Mouse (Mus musculus): ENCODE results near the gene Rpl9-ps6. TPM values are rescaled to one million over a fixed set of nuclear protein-coding genes. Genes with fewer than 3 reads are reported as not detected.

Gene Rpl9-ps6
- total RNA-seq (2021), result 59.3 and 74.3 TPM in 2 replicates
- long read RNA-seq, experiment 1, transcript Rpl9-ps6-201 (1 exons, 714 nt), result major isoform, 35 of 35 reads
- long read RNA-seq, experiment 1, partial matches to known transcripts, result 0 of 35 reads
- long read RNA-seq, experiment 1, other reads (novel, unspliced or antisense), result 0 of 35 reads
- long read RNA-seq, experiment 2, transcript Rpl9-ps6-201 (1 exons, 714 nt), result major isoform, 38 of 38 reads
- long read RNA-seq, experiment 2, partial matches to known transcripts, result 0 of 38 reads
- long read RNA-seq, experiment 2, other reads (novel, unspliced or antisense), result 0 of 38 reads

DNA sequence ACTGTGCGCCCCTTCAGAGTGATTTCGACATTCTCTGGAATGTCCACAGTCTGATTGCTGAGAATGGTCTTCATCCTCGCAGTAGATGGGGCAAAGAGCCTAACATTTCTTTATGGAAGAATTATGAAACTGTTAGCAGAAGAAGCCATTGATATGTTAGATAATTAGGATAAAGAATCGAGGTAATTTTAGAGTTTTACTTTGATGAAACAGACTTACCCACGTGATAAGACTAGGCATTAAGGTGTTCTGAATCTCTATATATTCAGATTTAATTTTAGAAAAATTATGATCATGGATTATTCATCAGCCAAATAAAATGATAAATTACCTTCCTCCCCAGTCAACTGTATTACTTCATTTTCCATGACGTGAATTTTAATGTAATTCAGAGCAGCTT lies at the start of gene Rpl9-ps6:
Gene Rpl9-ps6, minus strand, starts transcription at position 101 of the 400 bp plus-strand sequence.
- DNase-seq, result no peak

GRCm38 (mm10) chr19:32512518-32512917 lies 46.1 kb upstream of the Rpl9-ps6 start:
- DNase-seq, result peak; percentile 24

DNA sequence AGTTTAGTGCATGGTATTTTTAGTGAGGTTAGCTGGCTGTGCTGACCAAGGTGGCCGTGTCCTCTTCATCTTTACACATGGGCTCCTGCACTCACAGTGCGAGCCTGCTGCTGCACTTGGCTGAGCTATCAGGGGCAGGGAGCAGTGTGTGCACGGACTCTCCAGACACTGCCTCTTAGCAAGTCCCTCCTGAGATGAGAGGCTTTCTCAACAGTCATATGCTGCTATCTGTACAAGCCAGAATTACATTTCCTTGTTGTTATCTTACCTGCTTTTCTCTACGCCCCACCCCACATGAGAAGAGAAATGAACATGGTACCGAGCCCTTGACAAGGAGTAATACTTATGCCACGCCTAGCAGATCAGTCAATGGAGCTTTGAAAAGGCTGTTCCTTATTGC lies 44.6 kb upstream of the Rpl9-ps6 start:
- no peak for DNase-seq

DNA sequence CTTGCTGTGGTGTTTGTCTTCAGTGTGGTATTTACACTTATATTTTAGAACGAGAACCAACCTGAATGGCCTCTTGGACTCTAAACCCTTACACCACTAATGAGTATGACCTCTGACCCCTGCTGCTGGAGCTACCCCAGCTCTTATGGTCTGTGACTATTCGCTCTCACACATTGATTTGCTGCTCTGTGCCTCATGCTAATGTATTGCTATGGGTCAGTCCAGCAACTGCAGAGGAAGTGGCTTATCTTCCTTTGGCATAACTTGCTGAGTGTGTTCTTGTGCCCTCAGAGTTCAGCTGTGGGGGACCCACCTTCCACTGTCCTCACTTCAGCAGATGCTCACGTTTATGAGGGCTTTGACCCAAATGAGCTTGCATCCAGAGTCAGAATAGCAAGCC lies 43.9 kb upstream of the Rpl9-ps6 start:
- no peak for DNase-seq

GRCm38 (mm10) chr19:32507526-32507925 lies 41.1 kb upstream of the Rpl9-ps6 start:
- peak; percentile 65 for DNase-seq

GRCm38 (mm10) chr19:32507100-32507499 lies 40.7 kb upstream of the Rpl9-ps6 start:
- no peak for DNase-seq

GRCm38 (mm10) chr19:32506514-32506913 lies 40.1 kb upstream of the Rpl9-ps6 start:
- peak; percentile 21 for DNase-seq

GRCm38 (mm10) chr19:32506081-32506480 lies 39.7 kb upstream of the Rpl9-ps6 start:
- DNase-seq, result no peak

GRCm38 (mm10) chr19:32501414-32501813 lies 35.0 kb upstream of the Rpl9-ps6 start:
- no peak for DNase-seq

- no peak for DNase-seq
Measured at GRCm38 (mm10) chr19:32498002-32498401, 31.6 kb upstream of the Rpl9-ps6 start.

DNA sequence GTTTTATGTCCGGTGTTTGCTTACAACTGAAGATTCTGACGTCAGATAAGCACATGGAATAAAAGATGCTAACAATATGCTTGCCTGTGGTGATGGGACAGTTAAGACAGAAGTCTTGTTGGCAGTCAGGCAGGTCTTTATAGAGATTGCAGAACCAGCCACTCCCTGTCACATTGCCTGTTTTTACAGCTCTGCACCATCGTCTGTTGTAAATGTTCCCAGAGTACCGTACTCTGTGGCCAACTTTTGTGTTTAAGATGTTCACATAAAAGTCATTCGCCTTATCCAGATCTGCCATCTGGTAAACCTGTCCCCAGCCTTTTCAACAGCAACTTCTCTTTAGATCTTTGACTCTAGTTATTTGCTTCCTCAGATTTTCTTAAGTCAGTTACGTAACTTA lies 31.0 kb upstream of the Rpl9-ps6 start:
- DNase-seq, result no peak

- no peak for DNase-seq
Measured at GRCm38 (mm10) chr19:32495034-32495433, 28.7 kb upstream of the Rpl9-ps6 start.

- DNase-seq, result no peak
Measured at GRCm38 (mm10) chr19:32494611-32495010, 28.2 kb upstream of the Rpl9-ps6 start.

DNA sequence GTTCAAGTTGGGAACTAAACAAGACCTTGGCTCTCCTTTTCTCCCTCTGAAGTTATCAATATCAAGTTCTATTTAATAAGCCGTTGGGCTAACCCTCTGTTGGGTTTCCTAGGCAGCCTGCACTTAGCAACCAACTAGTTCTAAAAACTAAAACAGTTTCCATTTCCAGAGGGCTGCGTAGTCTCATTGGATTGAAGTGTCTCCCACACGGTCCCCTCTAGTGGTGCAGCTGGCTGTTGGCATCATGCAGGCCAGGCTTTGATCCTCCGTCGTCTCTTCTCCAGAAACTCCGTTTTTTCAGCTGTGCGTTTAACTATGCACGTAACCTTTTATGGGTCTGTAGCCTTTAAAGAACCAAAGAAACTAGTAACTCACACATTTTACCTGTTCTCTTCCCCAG lies 27.1 kb upstream of the Rpl9-ps6 start:
- no peak for DNase-seq

DNA sequence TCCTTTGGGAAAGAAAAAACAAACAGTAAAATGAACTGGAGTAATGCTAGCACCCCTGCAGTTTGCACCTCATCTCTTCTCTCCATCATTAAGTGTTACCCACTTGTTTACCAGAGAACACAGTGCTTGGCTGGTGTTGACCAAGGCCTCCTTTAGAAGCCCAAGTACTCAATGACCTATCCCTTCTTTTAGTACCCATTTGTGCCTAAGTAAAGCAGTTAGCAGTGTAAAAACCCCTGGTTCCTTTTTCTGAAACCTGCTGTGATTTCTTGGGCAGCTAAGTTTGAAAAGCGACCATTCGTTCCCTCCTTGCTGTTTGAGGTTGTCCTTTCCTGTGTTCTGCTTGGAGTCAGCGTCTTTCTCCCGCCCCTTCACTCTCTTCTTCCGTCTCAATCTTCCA lies 26.6 kb upstream of the Rpl9-ps6 start:
- DNase-seq, result no peak

GRCm38 (mm10) chr19:32492339-32492738 lies 26.0 kb upstream of the Rpl9-ps6 start:
- no peak for DNase-seq

DNA sequence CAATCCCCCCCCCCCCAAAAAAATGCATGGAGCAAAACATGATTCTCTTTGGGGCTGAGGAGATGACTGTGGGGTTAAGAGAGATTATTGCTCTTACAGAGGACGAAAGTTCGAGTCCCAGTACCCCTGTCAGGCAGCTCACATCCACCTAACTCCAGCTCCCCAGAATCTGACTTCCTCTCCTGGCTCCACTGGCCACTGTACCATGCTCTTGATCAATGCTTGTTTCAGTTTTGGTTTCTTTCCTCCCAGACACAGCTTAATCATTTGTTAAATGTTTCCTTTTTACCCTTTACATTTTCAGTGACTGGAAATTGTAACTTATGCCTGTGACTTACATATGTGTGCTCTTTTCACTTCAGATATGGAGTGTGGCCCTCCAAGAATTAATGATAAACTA lies 24.6 kb upstream of the Rpl9-ps6 start:
- no peak for DNase-seq

GRCm38 (mm10) chr19:32489166-32489895 lies 23.0 kb upstream of the Rpl9-ps6 start:
- no peak for DNase-seq

DNA sequence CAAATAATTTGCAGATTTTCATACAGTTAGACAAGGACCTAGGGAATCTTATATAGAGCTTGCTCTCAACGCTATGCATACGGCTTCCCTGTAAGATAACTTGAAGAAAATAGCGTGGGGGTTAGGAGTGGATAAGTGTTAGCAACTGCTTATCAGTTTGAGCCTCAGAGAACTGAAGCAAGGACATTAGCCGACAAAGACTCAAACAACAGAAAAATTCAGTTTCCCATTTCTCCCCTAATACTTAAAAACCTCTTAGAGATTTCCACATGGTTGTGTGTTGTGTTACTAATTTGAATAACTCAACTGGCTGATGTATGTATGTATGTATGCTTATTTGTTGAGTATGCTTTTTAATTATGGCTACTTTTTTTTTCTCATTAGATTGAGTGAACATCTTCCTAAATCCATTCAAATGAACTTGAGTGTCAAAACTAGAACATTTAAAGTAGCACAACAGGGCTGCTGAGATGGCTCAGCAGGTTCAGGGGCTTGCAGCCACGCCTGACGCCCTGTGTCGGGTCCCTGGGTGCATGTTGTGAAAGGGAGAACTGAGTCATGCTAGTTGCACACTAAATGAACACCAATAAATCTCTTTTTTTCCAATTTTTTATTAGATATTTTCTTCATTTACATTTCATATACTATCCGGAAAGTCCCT lies 21.3 kb upstream of the Rpl9-ps6 start:
- no peak for DNase-seq

DNA sequence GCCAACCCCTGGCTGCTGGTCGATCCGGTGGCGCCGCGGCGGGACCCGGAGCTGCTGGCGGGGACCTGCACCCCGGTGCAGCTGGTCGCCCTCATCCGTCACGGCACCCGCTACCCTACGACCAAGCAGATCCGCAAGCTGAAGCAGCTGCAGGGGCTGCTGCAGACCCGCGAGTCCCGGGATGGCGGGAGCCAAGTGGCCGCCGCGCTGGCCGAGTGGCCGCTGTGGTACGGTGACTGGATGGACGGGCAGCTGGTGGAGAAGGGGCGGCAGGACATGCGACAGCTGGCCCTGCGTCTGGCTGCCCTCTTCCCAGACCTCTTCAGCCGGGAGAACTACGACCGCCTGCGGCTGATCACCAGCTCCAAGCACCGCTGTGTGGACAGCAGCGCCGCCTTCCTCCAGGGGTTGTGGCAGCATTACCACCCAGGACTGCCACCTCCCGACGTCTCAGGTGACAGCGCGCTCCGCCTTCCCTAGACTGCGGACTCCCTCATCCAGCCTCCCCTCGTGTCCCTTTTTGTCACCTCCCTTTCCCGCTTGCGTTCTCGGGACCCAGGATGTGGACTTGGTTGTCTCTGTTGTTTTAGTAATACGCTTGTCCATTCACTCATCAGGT lies 19.8 kb upstream of the Rpl9-ps6 start:
- DNase-seq, result peak; percentile 80

GRCm38 (mm10) chr19:32485681-32486105 lies 19.3 kb upstream of the Rpl9-ps6 start, which contains the start of gene Minpp1:
Gene Minpp1 (plus strand): TSS chr19:32485769.
- DNase-seq, result peak; percentile 92

DNA sequence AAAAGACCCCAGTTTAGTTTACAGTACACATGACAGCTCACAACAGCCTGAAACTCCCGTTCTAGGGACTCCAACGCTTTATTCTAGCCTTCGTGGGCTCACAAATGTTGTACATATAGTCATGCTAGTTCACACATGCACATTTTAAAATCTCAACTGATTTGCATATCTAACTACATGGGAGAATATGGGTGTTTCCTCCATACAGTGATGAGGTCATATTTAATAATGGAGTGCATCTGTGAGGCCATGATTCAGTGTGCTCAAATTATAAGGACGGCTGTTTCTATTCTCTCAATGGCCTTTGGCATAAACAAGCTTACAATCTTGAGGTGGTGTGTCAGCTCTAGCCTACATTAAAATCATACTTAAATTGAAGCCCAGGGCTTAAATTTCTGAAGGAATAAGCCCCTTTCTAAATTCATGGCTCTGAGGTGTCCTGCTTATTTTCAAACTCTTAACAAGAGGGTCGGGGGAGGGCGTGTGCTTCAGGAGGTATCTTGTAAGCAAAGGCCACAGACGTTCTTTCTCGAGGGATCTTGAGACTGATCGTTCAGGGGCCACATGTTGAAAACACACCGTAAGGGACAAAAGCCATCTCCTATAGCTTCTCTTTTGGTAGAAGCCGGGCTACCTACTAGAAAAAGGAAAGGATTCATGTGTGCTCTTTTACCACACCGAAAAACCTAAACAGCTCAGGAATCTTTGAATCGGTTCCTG lies 18.7 kb upstream of the Rpl9-ps6 start:
- no peak for DNase-seq

Data from adrenal gland, postnatal 14 days (tissue).